Mouse (Mus musculus): ENCODE results near the gene Pde6h. TPM values are rescaled to one million over a fixed set of nuclear protein-coding genes. Genes with fewer than 3 reads are reported as not detected.

Gene Pde6h
- total and polyA plus RNA-seq, 2 experiments, result under 0.01 to 0.05 TPM

GRCm38 (mm10) chr6:136939326-136940187 lies 15.9 kb downstream of the Pde6h start:
- Histone ChIP-seq H3K27ac (replicated peaks; ENCODE audit: insufficient read depth, low read depth, low read length) (peak overlapping the region; percentile 85), H3K27me3 (ENCODE audit: control insufficient read depth, insufficient read depth, low read length) (no peaks in the 10 kb centered on the region), H3K36me3 (ENCODE audit: control insufficient read depth, insufficient read depth, low read length) (no peaks in the 10 kb centered on the region), H3K4me3 (ENCODE audit: insufficient read depth, low read depth, low read length) (peak overlapping the region; percentile 24; the same call in 1 of the 2 replicates), H3K9ac (ENCODE audit: low read depth, low read length) (peak overlapping the region; percentile 31; the same call in 1 of the 2 replicates), H3K4me1 (ENCODE audit: control insufficient read depth, insufficient read depth, low read length) (no peaks in the 10 kb centered on the region), H3K79me2 (ENCODE audit: control insufficient read depth, insufficient read depth, low read length) (no peaks in the 10 kb centered on the region; the same call in 1 of the 2 replicates)
- no peak for DNase-seq (ENCODE audit: extremely low read depth, low read depth, low spot score)
- WGBS, result 59% methylated on average over 14 of the region's 14 CpGs
- no peak for TF ChIP-seq CTCF (IDR thresholded peaks at IDR 0.05; ENCODE audit: low read depth, low read length)
- no peak for TF ChIP-seq POLR2A (IDR thresholded peaks at IDR 0.05; ENCODE audit: extremely low read depth, insufficient read depth, low read length)

- H3K4me3 ChIP-seq (ENCODE audit: insufficient read depth, low read depth, low read length), result peak overlapping the region; percentile 32
- peak overlapping the region; percentile 69 for H3K9ac ChIP-seq (ENCODE audit: low read depth, low read length)
- no peaks in the 10 kb centered on the region; the same call in 1 of the 2 replicates for H3K79me2 ChIP-seq (ENCODE audit: control insufficient read depth, insufficient read depth, low read length)
- peak overlapping the region; percentile 85 for H3K27ac ChIP-seq (replicated peaks; ENCODE audit: insufficient read depth, low read depth, low read length)
- no peak for DNase-seq (ENCODE audit: extremely low read depth, low read depth, low spot score)
- no peaks in the 10 kb centered on the region for H3K4me1 ChIP-seq (ENCODE audit: control insufficient read depth, insufficient read depth, low read length)
- no peaks in the 10 kb centered on the region for H3K27me3 ChIP-seq (ENCODE audit: control insufficient read depth, insufficient read depth, low read length)
- TF ChIP-seq CTCF (IDR thresholded peaks at IDR 0.05; ENCODE audit: low read depth, low read length) (no peak), POLR2A (IDR thresholded peaks at IDR 0.05; ENCODE audit: extremely low read depth, insufficient read depth, low read length) (no peak)
- no peaks in the 10 kb centered on the region for H3K36me3 ChIP-seq (ENCODE audit: control insufficient read depth, insufficient read depth, low read length)
- WGBS, result 65% methylated on average over 11 of the region's 11 CpGs
Measured at GRCm38 (mm10) chr6:136940188-136940960, 16.7 kb downstream of the Pde6h start.

- 51% methylated on average over 12 of the region's 12 CpGs for WGBS
Measured at GRCm38 (mm10) chr6:136941051-136942021, 17.7 kb downstream of the Pde6h start, which contains the start of gene Arhgdib. Gene Arhgdib, minus strand, starts transcription at chr6:136941899.

GRCm38 (mm10) chr6:136942280-136942679 lies 18.6 kb downstream of the Pde6h start:
- Histone ChIP-seq H3K36me3 (ENCODE audit: control insufficient read depth, insufficient read depth, low read length) (no peaks in the 10 kb centered on the region), H3K79me2 (ENCODE audit: control insufficient read depth, insufficient read depth, low read length) (no peaks in the 10 kb centered on the region), H3K4me1 (ENCODE audit: control insufficient read depth, insufficient read depth, low read length) (no peaks in the 10 kb centered on the region), H3K27ac (replicated peaks; ENCODE audit: insufficient read depth, low read depth, low read length) (no peak overlapping the region), H3K27me3 (ENCODE audit: control insufficient read depth, insufficient read depth, low read length) (no peaks in the 10 kb centered on the region), H3K9ac (ENCODE audit: low read depth, low read length) (no peak overlapping the region), H3K4me3 (ENCODE audit: insufficient read depth, low read depth, low read length) (no peak overlapping the region)
- no peak for TF ChIP-seq POLR2A (IDR thresholded peaks at IDR 0.05; ENCODE audit: extremely low read depth, insufficient read depth, low read length)
- TF ChIP-seq CTCF (IDR thresholded peaks at IDR 0.05; ENCODE audit: low read depth, low read length), result no peak
- no peak for DNase-seq (ENCODE audit: extremely low read depth, low read depth, low spot score)
- WGBS, result 85% methylated on average over 9 of the region's 9 CpGs

More at GRCm38 (mm10) chr6:136941051-136942021, 17.7 kb downstream of the Pde6h start, which contains the start of gene Arhgdib:
- Histone ChIP-seq H3K4me1 (ENCODE audit: control insufficient read depth, insufficient read depth, low read length) (no peaks in the 10 kb centered on the region), H3K9ac (ENCODE audit: low read depth, low read length) (peak within 1 kb of the TSS; percentile 72), H3K36me3 (ENCODE audit: control insufficient read depth, insufficient read depth, low read length) (no peaks in the 10 kb centered on the region), H3K79me2 (ENCODE audit: control insufficient read depth, insufficient read depth, low read length) (no peaks in the 10 kb centered on the region), H3K27me3 (ENCODE audit: control insufficient read depth, insufficient read depth, low read length) (no peaks in the 10 kb centered on the region), H3K4me3 (ENCODE audit: insufficient read depth, low read depth, low read length) (peak within 1 kb of the TSS; percentile 32), H3K27ac (replicated peaks; ENCODE audit: insufficient read depth, low read depth, low read length) (peak within 1 kb of the TSS; percentile 85)
- TF ChIP-seq CTCF (IDR thresholded peaks at IDR 0.05; ENCODE audit: low read depth, low read length) (no peak), POLR2A (IDR thresholded peaks at IDR 0.05; ENCODE audit: extremely low read depth, insufficient read depth, low read length) (no peak)
- DNase-seq (ENCODE audit: extremely low read depth, low read depth, low spot score), result no peak

- no peak for DNase-seq (ENCODE audit: extremely low read depth, low read depth, low spot score)
- Histone ChIP-seq H3K27ac (replicated peaks; ENCODE audit: insufficient read depth, low read depth, low read length) (no peak overlapping the region), H3K4me1 (ENCODE audit: control insufficient read depth, insufficient read depth, low read length) (no peaks in the 10 kb centered on the region)
Measured at GRCm38 (mm10) chr6:136943392-136943791, 19.8 kb downstream of the Pde6h start.

More at GRCm38 (mm10) chr6:136943392-136943791, 19.8 kb downstream of the Pde6h start:
- Histone ChIP-seq H3K9ac (ENCODE audit: low read depth, low read length) (no peak overlapping the region), H3K36me3 (ENCODE audit: control insufficient read depth, insufficient read depth, low read length) (no peaks in the 10 kb centered on the region), H3K4me3 (ENCODE audit: insufficient read depth, low read depth, low read length) (no peak overlapping the region), H3K27me3 (ENCODE audit: control insufficient read depth, insufficient read depth, low read length) (no peaks in the 10 kb centered on the region), H3K79me2 (ENCODE audit: control insufficient read depth, insufficient read depth, low read length) (no peaks in the 10 kb centered on the region)
- TF ChIP-seq POLR2A (IDR thresholded peaks at IDR 0.05; ENCODE audit: extremely low read depth, insufficient read depth, low read length), result no peak
- TF ChIP-seq CTCF (IDR thresholded peaks at IDR 0.05; ENCODE audit: low read depth, low read length), result no peak

Data from liver, adult 2 months (tissue).